Mouse (Mus musculus): ENCODE data around the gene Hnf1b. TPM values are rescaled to one million over a fixed set of nuclear protein-coding genes. Genes with fewer than 3 reads are reported as not detected.
A peak's percentile ranks its signal among the peaks of the same experiment; 100 is the strongest.

The Hnf1b gene
- total RNA-seq, 2 experiments from 2014 or later: not detected

GRCm38 (mm10) chr11:83891366-83891765 lies 41.5 kb downstream of the Hnf1b start:
- intact Hi-C loops (cut with DNase I): no loop called here
- no peak for DNase-seq

DNA sequence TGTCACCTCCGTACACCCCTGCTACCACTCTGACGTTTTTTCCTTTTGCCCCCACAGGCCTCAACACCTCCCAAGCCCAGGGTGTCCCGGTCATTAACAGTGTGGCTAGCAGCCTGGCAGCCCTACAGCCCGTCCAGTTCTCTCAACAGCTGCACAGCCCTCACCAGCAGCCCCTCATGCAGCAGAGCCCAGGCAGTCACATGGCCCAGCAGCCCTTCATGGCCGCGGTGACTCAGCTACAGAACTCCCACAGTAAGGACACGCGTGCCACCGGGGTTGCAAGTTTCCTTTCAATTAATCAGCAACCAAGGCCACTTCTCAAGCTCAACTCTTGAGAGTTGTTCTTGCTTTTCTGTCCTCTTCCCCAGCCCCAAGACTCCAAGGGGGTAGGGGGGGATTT lies 43.5 kb downstream of the Hnf1b start:
- DNase-seq: no peak
- intact Hi-C loops (cut with DNase I): no loop called here

DNA sequence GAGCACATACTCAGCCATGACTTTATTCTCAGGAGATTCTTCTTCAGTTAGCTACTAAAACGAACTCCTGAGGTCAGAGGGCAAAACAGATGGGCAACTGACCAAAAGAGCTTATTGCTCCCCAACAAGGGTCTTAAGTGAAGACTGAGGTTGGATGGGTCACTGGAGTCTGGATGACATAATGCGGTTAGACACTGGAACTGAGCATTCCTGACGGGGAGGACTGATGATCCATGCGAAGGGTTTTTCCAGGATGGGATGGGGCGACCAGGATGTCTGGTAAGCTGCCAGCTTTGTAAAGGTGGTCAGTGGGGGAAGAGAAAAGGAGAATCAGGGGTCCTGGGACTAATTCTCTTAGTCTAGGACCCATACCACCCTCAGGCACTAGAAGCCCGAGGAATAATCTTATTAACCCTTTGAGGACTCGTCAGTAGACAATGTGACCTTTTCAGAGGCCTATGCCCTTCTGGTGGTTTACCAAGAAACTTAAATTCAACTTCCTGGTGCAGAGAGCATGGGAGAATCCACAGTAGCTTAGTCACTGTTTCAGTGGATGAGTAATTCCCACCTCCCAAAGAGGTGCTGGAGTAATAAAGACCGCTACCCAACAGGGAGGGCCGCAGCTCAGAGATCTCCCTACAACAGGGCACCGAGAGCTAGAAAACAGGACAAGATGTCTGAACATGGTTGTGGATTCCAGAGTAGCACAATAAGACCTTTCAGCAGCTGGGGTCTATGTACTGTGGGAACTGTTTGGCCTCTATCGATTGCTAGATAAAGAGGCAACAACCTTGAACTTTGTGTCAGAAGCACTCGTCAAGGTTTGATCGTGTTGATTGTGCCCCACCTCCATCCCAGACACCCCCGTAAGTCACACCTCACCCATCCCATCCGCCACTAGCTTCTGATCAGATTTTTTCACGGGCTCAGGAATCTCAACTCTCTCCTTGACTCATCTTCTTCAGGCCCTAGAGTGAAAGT lies 46.9 kb downstream of the Hnf1b start:
- intact Hi-C loops (cut with DNase I): no loop called here

GRCm38 (mm10) chr11:83897569-83897968 lies 47.7 kb downstream of the Hnf1b start:
- intact Hi-C loops (cut with DNase I): no loop called here
- no peak for DNase-seq

More for the DNA sequence above, 46.9 kb downstream of the Hnf1b start:
- no peak for DNase-seq

DNA sequence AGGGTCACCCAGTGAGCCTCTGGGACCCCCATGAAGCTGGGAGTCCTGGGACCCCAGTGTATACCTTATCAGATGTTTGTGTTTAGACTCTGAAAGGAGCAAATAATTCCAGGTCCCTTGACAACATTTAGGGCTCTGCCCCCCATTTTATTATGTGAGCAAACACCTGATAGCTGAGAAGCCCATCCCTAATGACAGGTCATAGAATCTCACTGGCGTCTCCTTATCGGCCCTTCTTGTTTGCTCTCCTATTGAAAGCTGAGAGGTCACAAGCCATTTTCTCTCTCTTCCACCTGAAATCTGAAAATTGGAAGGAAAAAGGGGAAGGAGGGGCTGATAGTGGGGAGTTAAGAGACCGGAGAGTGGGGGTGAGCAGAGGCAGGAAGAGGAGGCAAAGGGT lies 52.9 kb downstream of the Hnf1b start:
- no peak for DNase-seq
- intact Hi-C loops (cut with DNase I): no loop called here

GRCm38 (mm10) chr11:83905756-83906155 lies 55.9 kb downstream of the Hnf1b start:
- intact Hi-C loops (cut with DNase I): no loop called here
- no peak for DNase-seq

DNA sequence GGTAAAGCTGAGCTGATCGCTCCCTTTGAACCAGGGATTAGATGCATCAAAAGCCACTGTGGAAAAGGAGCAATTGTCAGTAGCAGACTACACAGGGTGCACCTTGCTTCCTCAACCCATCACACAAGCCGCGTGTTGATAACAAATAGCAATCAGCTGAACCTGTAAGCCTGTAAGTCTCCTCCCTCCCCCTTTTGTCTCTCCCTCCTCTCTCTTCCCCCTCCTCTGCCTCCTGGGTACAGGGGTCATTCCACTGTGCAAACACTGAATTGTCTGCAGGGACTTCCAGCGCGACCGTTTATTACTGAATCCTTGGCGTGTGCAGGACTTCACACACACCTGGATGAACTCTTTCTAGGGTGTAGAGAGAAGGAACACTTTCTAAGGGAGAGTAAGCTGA lies 58.5 kb downstream of the Hnf1b start:
- DNase-seq: no peak
- intact Hi-C loops (cut with DNase I): no loop called here

GRCm38 (mm10) chr11:83913824-83914311 lies 64.0 kb downstream of the Hnf1b start:
- no peak for DNase-seq
- intact Hi-C loops (cut with DNase I): no loop called here

- intact Hi-C loops (cut with DNase I): no loop called here
- DNase-seq: no peak
Measured at GRCm38 (mm10) chr11:83914501-83914900, 64.6 kb downstream of the Hnf1b start.

GRCm38 (mm10) chr11:83922600-83922999 lies 72.7 kb downstream of the Hnf1b start:
- intact Hi-C loops (cut with DNase I): no loop called here
- DNase-seq: no peak

DNA sequence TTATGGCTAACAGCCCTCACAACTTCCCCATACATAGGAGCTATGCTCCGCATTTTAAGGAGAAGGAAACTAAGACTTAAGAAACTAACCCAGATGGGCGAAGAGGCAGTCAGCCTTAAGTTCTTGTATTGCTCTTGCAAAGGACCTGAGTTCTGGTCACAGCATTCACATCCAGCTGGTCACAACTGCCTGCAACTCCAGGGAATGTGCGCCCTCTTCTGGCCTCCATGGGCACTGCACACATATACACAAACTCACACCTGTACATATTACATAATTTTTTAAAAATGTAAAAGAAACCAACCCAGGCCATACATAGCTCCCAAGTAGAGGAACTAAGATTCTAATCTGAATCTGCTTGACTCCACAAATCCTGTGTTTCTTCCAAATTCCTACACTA lies 77.2 kb downstream of the Hnf1b start:
- DNase-seq: peak in 1 of 2 experiments; percentile 6
- intact Hi-C loops (cut with DNase I): no loop called here

DNA sequence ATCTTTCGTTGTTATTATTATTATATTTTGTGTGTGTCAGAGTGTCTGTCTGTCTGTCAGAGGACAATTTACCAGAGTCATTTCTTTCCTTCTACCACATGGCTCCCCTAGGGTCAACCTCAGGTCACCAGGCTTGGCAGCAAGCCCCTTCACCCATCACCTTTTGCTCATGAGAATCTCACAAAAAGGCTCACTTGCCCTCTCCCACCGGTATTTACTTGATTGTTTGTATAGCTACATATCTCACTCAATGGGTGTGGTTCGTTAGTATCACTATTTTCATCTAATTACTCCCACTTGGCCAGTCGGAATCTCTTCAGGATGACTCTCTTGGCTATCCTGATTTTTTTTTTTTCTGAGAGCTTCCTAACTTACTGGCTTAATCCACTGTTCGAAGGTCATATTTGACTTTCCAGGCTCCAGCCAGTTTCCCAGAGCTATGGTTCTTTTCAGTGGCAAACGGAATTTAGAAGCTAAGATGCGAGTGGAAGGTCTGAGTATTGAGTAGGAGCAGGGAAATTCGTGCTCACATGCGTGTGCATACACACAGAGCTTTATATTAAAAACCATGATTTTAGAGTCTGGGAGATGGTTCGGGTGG lies 82.7 kb downstream of the Hnf1b start:
- DNase-seq: no peak
- intact Hi-C loops (cut with DNase I): no loop called here

GRCm38 (mm10) chr11:83933376-83933775 lies 83.5 kb downstream of the Hnf1b start:
- intact Hi-C loops (cut with DNase I): no loop called here
- no peak for DNase-seq

- intact Hi-C loops (cut with DNase I): loop anchor here (1.0 to 5.0 kb wide), 4 partner anchors 104 to 151 kb away; no protein-coding TSS in a partner anchor
- peak; percentile 68 to 83 for DNase-seq
Measured at GRCm38 (mm10) chr11:83935986-83936665, 86.3 kb downstream of the Hnf1b start.

DNA sequence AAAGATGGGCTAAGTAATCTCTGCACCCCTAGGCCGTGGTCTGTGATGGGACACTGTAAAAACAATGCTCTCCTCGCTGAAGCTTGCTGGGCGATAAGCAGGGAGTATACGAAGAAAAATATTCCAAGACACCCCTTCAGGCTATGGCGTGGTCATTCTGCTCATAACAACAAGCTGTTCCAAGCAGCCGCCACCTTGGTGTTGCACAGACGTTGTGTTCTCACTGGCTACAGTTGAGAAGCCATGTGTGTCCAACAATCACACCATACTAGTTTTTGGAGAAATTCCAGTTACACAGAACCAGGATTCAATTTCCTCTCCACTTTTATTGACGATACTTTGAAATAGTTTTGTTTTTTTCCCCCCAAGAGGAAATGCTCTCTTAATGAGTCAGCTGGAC lies 88.7 kb downstream of the Hnf1b start:
- no peak for DNase-seq
- intact Hi-C loops (cut with DNase I): loop anchor here (5.0 kb wide), 2 partner anchors 106 to 136 kb away; no protein-coding TSS in a partner anchor

DNA sequence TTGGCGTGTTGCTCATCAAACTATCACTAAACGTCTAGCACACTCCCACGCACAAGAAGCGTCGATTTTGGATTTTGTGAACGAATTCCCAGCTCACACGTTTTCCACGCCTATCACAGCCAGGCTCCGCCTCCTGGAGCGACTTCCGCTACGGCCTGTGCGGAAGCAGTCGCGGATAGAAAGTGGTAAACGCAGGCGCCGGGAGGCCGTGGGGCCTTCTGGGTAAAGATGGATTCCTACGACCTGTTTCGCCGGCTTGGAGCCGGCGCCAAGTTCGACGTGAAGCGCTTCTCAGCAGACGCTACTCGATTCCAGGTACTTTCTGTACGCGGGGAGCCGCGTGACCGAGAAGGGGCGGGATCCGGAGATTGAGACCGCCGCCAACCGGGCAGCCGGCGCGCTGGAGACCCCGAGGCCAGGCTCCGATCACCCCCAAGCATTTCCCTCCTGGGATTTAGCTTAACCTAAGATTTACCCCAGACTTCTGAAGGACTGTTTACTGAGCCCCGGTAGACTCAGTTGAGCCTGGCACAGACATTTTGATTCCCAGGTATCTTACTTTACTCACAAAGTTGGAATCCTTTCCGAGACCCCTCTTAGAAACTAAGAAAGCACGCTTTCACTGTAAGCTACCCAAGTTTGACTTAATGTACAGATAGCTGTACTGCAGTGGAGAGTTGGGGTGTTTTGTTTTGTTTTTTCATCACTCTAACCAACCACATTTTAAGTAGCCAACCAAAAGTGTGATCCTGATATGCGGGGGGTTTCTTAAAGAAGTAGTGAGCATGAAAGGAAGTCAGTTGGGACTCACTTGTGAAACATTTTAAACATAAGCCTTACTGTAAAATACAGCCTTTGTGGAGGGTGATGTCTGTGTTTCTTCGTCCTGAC lies 92.3 kb downstream of the Hnf1b start, which contains the start of gene Ddx52:
Gene Ddx52, plus strand, starts transcription at position 113 of the 891 bp plus-strand sequence.
- intact Hi-C loops (cut with DNase I): loop anchor here (2.0 kb wide), 1 partner anchor 21 kb away; no protein-coding TSS in a partner anchor
- DNase-seq: peak; percentile 86 to 88

Data from heart, postnatal 36 days (tissue).